Mouse (Mus musculus): ENCODE data around the gene Htra3. TPM values are rescaled to one million over a fixed set of nuclear protein-coding genes. Genes with fewer than 3 reads are reported as not detected.

The Htra3 gene
- total and polyA plus RNA-seq, 3 experiments = not detected

DNA sequence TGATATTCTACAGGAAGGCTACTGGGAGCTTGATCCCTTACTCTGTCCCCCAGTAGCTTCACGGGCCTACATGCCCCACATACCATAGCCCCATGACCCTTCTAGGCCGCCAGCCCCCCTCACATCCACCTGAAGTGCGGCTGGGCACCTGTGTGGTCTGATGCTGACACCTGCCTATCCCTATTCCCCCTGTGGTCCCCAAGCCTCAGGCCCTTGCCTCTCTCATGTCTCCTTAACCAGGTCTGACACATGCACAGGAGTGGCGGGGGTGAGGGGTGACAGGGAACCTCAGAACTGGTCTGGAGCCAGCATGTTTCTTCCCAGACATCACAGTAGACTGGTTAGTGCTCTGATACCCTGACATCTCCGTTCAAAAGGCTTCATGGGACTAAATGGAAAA, 71.0 kb downstream of the Htra3 start:
- H3K4me1 ChIP-seq (ENCODE audit: control insufficient read depth in 1 of 2, insufficient read depth in 2 of 2, low read length in 2 of 2) = no peaks in the 10 kb centered on the region
- H3K9ac ChIP-seq (ENCODE audit: control insufficient read depth, low read depth, low read length, poor library complexity, severe bottlenecking) = no peak overlapping the region
- no peaks in the 10 kb centered on the region for H3K79me2 ChIP-seq (ENCODE audit: control insufficient read depth, insufficient read depth, low read length, poor library complexity)
- H3K9me3 ChIP-seq (replicated peaks; ENCODE audit: insufficient read depth, low read length) = no peaks in the 10 kb centered on the region
- DNase-seq (ENCODE audit: low read depth, low spot score) = no peak
- no peak overlapping the region for H3K27ac ChIP-seq (ENCODE audit: control insufficient read depth, low read depth, low read length)
- TF ChIP-seq SIN3A (IDR thresholded peaks at IDR 0.05; ENCODE audit: low read length) (no peak), USF2 (IDR thresholded peaks at IDR 0.05; ENCODE audit: borderline replicate concordance in 1 of 2, insufficient read depth in 1 of 2, low read depth in 1 of 2, low read length in 2 of 2) (no peak), ETS1 (IDR thresholded peaks at IDR 0.05; ENCODE audit: low read depth, low read length) (no peak), ZKSCAN1 (IDR thresholded peaks at IDR 0.05; ENCODE audit: low read depth, low read length) (no peak), TBP (IDR thresholded peaks at IDR 0.05; ENCODE audit: low read depth, low read length) (no peak), MXI1 (IDR thresholded peaks at IDR 0.05; ENCODE audit: low read depth, low read length) (no peak), E2F4 (IDR thresholded peaks at IDR 0.05; ENCODE audit: borderline replicate concordance, low read depth, low read length) (no peak), MAFK (IDR thresholded peaks at IDR 0.05; ENCODE audit: borderline replicate concordance, low read depth, low read length) (no peak), SMC3 (IDR thresholded peaks at IDR 0.05; ENCODE audit: low read depth, low read length) (no peak), NRF1 (IDR thresholded peaks at IDR 0.05; ENCODE audit: insufficient read depth, low read depth, low read length, poor library complexity, severe bottlenecking) (no peak), ELF1 (IDR thresholded peaks at IDR 0.05; ENCODE audit: low read depth, low read length) (no peak), BHLHE40 (IDR thresholded peaks at IDR 0.05; ENCODE audit: borderline replicate concordance, low read depth, low read length) (no peak), MAX (IDR thresholded peaks at IDR 0.05; ENCODE audit: low read length) (no peak), ZMIZ1 (IDR thresholded peaks at IDR 0.05; ENCODE audit: low read depth, low read length) (no peak), GATA1 (IDR thresholded peaks at IDR 0.05; ENCODE audit: low read depth, low read length) (no peak)
- H3K4me3 ChIP-seq (ENCODE audit: control insufficient read depth in 1 of 2, insufficient read depth in 1 of 2, low read depth in 2 of 2, low read length in 2 of 2) = no peak overlapping the region
- H3K27me3 ChIP-seq (ENCODE audit: control insufficient read depth in 1 of 2, insufficient read depth in 2 of 2, low read length in 2 of 2) = no peaks in the 10 kb centered on the region
- H3K36me3 ChIP-seq (ENCODE audit: control insufficient read depth in 1 of 2, insufficient read depth in 2 of 2, low read length in 2 of 2) = no peaks in the 10 kb centered on the region

GRCm38 (mm10) chr5:35607784-35608183, 71.8 kb downstream of the Htra3 start:
- TF ChIP-seq CHD1 (IDR thresholded peaks at IDR 0.05; ENCODE audit: low read depth, low read length) = no peak
- TF ChIP-seq ZMIZ1 (IDR thresholded peaks at IDR 0.05; ENCODE audit: low read depth, low read length) = no peak
- no peak for TF ChIP-seq MAX (IDR thresholded peaks at IDR 0.05; ENCODE audit: low read length)
- TF ChIP-seq MAFK (IDR thresholded peaks at IDR 0.05; ENCODE audit: borderline replicate concordance, low read depth, low read length) = no peak
- TF ChIP-seq HCFC1 (IDR thresholded peaks at IDR 0.05; ENCODE audit: low read depth, low read length) = no peak
- TF ChIP-seq POLR2AphosphoS5 (IDR thresholded peaks at IDR 0.05; ENCODE audit: borderline replicate concordance, low read depth, low read length) = no peak
- no peak for TF ChIP-seq MEF2A (IDR thresholded peaks at IDR 0.05; ENCODE audit: extremely low read depth, insufficient replicate concordance, low read depth, low read length, poor library complexity, severe bottlenecking)
- no peak for TF ChIP-seq POLR2A (IDR thresholded peaks at IDR 0.05; ENCODE audit: control insufficient read depth in 1 of 2, insufficient read depth in 1 of 2, low read depth in 1 of 2, low read length in 2 of 2, poor library complexity in 1 of 2)
- DNase-seq (ENCODE audit: low read depth, low spot score) = no peak
- Histone ChIP-seq H3K4me3 (ENCODE audit: control insufficient read depth in 1 of 2, insufficient read depth in 1 of 2, low read depth in 2 of 2, low read length in 2 of 2) (no peak overlapping the region), H3K27ac (ENCODE audit: control insufficient read depth, low read depth, low read length) (no peak overlapping the region), H3K36me3 (ENCODE audit: control insufficient read depth in 1 of 2, insufficient read depth in 2 of 2, low read length in 2 of 2) (no peaks in the 10 kb centered on the region), H3K9ac (ENCODE audit: control insufficient read depth, low read depth, low read length, poor library complexity, severe bottlenecking) (no peak overlapping the region), H3K27me3 (ENCODE audit: control insufficient read depth in 1 of 2, insufficient read depth in 2 of 2, low read length in 2 of 2) (no peaks in the 10 kb centered on the region), H3K9me3 (replicated peaks; ENCODE audit: insufficient read depth, low read length) (no peaks in the 10 kb centered on the region), H3K79me2 (ENCODE audit: control insufficient read depth, insufficient read depth, low read length, poor library complexity) (no peaks in the 10 kb centered on the region), H3K4me1 (ENCODE audit: control insufficient read depth in 1 of 2, insufficient read depth in 2 of 2, low read length in 2 of 2) (no peaks in the 10 kb centered on the region)

All from MEL (cell line).